Mouse (Mus musculus) skeletal muscle tissue, adult 2 months (tissue): Measurements from ENCODE around the gene Ap5s1.
A peak's percentile ranks its signal among the peaks of the same experiment; 100 is the strongest.

Experiments
- DNase-seq: peaks from one replicate; pipeline ENCODE4 v3.0.0-alpha.2; 2012; ENCODE audit warnings: low read depth, low spot score

Ap5s1 gene

DNA sequence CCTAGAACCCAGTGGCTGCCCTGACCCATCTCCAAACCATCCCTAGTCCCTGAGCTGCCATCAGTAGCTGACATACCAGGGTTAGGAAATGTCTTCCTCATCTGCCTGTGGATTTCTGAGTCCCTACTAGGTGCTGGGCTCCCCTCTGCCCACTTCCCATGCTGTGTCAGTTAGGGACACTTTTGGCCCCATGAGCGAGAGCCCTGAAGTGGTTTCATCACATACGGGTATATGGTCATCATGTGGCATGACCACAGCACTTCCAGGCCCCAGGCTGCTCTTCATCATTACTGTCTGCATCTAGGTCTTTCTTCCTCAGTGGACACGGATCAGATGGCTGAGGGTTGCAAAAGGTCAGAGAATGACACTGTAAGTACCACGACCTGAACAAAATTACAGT is at the start of gene Ap5s1:
TSS of gene Ap5s1 (plus strand) at position 301 of the 400 bp plus-strand sequence.
- no peak for DNase-seq

DNA sequence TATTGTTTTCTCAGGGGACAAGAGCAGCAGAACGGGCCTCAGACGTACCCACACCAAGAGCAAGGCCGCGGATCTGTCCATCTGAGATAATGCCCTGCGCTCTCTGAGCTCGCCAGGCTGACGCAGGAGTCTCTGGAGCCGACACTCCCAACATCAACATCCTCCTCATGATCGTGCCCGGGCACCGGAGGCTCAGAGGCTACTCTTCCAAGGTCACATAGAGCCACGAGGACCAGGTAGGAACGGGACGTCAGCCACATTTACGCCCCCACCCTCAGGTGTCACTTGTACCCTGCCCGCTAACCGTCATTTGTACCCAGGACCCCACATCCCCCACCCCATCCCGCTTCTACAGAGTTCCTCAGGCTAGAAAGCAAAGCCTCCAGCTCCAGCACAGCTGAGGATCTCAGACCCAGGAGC is 47.4 kb upstream of the Ap5s1 start:
- no peak for DNase-seq

DNA sequence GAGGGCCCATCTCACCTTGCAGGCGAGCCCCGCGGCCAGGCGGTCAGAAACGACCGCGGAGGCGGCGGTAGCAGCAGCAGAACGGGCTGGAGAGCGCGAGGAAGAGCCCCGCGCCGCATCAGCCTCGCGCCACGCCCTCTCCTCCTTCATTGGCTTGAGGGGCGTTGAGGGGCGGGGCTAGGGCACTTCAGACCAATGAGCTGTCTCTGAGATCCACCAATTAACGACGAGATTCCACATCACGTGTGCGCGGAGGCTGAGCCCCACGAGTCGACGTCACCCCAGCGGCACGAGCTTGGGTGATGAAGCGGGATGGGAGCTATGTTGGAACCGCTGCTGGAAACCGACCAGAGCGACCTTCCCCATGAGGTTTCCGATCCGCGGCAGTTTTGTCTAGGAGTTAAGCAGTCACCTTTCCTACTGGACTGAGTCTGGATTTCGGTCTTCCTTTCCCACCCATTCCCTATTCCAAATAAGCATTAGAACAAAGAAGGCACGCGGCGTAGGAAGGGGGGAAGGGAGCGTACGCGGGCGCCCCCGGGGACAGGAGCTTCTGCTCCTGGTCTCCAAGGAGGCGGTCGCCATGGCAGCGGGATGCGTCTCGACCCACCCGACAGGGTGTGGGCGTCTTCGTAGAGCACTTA is 46.8 kb upstream of the Ap5s1 start, which contains the start of gene 1700037H04Rik:
TSS of gene 1700037H04Rik (minus strand) at position 144 of the 644 bp plus-strand sequence.
- DNase-seq: peak; percentile 98

GRCm38 (mm10) chr2:131160671-131161111 is 46.2 kb upstream of the Ap5s1 start:
- DNase-seq: peak; percentile 30

DNA sequence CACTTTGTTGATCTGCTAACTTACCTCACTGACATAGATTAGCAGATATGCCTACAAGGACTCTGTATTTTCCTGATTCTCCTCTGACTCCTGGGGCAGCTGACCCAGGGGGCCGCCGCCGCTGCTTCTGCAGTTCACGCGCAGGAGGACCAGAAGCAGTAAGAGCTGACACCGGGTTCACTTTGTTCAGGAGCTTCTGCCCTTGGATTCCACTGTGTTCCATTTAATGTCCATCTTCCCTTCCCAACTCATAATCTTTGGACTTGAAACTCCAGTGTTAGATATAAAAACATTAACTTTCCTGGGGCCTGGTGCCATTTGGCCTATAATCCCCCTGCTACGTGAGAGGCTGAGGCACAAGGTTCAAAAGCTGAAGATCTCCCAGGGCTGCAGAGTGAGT is 43.0 kb upstream of the Ap5s1 start:
- no peak for DNase-seq

DNA sequence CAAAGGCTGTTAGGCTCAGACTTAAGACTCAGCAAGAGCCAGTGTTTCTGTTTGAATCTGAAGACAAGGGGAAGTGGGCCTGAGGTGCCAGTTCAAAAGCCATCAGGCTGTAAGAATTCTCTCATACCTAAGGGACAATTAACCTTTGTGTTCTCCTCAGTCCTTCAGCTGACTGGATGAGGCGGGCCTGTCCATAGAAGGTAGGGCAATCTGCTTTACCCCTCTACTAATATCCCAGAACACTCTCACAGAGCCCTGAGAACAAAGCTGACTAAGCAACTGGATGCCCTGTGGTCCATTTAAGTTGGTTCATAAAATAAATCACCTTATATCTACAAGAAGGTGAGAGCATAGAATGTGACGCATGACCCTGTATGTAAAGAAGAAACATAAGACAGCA is 40.7 kb upstream of the Ap5s1 start:
- DNase-seq: no peak

GRCm38 (mm10) chr2:131167984-131168383 is 38.9 kb upstream of the Ap5s1 start:
- DNase-seq: no peak

GRCm38 (mm10) chr2:131168914-131169313 is 38.0 kb upstream of the Ap5s1 start:
- DNase-seq: no peak

DNA sequence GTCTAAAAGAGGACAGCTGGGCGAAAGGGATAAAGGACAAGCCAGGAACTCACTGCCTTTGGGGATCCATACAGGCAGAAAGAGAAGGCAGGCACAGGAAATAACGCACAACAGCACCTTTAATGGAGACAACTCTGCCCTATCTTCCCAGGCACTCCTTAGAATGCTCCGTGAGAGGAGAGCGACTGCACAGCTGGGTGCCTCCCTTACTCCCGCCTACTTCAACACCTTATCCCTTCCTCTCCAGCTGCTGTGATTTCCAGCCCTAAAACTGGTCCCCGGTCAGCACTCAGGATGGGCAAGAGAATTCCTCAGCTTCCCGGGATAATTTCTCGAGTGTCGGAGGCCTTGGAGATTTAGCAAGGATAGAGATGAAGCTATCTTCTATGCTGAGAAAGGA is 35.9 kb upstream of the Ap5s1 start:
- no peak for DNase-seq

DNA sequence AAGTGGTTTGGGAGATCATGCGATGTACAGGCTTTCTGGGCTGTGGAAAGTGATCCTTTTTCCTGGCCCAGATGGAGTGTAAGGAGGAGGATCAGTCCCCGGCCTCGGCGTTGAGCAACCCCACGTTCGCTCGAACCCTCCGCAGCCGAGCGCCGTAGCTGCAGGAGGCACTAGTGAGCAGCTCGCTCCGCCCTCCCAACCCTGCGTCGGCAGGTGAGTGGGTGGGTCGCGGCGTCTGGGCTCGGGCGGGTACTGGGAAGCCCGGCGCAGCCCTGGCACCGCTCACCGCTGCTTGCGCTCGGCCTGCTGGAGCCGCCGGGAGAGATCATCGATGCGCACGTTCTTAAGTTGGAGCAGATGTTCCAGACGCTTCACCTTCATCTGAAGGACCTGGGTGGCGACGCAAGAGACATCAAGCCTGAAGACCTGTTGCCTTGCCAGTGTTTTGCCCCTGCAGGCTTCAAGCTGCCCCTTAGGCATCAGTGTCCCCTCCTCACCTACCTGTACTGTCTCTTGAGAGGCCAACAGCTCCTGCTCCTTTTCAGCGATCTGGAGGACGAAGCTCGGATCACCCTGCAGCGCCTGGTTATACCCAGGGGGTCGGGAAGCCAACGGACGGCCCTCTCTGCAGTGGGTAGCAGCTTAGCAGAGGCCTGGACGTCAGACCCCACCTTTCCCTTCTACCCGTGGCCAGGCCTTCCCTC is 35.3 kb upstream of the Ap5s1 start:
- DNase-seq: no peak

GRCm38 (mm10) chr2:131172322-131172721 is 34.6 kb upstream of the Ap5s1 start:
- no peak for DNase-seq

GRCm38 (mm10) chr2:131174700-131175099 is 32.2 kb upstream of the Ap5s1 start:
- DNase-seq: peak; percentile 78

DNA sequence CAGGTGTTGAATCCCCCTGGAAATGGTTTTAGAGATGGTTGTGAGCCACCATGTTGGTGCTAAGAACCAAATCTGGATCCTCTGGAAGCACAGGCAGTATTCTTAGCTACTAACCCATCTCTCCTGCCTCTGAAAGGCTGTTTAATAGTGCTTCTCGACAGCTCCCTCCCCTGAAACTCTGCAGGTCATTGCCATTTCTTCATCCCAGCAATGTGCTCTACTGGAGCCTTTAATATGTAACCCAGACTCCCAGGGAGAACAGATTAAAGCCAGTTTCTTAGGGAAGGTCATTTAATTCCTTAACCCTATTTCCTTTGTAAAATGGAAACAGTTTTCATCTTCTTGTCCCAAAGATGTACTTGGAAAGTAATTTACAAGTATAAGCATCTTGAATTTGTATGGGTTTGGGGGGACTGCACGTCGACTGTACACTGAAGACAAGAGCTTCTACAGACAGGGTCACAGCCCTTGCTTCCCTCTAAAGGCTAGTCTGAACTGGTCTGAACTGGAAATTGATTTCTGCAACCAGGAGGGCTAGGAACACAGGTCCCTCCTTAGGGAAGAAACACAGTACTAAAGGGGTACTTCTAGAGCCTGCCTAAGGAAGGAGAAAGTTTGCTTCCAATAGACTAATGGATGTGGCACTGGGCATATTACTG is 31.5 kb upstream of the Ap5s1 start:
- DNase-seq: no peak

- no peak for DNase-seq
Measured at GRCm38 (mm10) chr2:131175945-131176309, 31.0 kb upstream of the Ap5s1 start.

GRCm38 (mm10) chr2:131176491-131176890 is 30.4 kb upstream of the Ap5s1 start:
- DNase-seq: no peak

DNA sequence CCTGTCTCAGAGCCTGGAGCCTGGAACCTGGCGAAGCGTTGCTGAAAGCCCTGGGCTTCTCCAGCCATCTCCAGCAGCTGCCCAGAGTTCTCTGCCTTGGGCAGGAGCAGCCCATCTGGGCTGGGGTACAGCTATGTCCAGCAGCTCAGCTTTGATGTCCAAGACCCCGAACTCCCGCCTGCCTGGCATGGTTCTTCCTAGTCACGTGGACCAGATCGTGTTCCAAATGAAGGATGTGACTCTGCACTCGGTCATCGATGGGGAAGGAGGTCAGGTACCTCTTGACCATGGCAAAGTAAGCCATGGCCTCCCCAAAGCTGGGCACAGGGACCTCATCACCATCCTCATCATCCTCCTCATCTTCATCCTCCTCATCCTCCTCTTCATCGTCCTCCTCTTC is 28.9 kb upstream of the Ap5s1 start:
- no peak for DNase-seq

- no peak for DNase-seq
Measured at GRCm38 (mm10) chr2:131178828-131179245, 28.0 kb upstream of the Ap5s1 start.

GRCm38 (mm10) chr2:131179246-131179886 is 27.5 kb upstream of the Ap5s1 start:
- DNase-seq: peak; percentile 51

- DNase-seq: peak; percentile 60
Measured at GRCm38 (mm10) chr2:131179990-131180587, 26.8 kb upstream of the Ap5s1 start, which contains the start of gene Cenpb. TSS of gene Cenpb (minus strand) at chr2:131180067.

GRCm38 (mm10) chr2:131186343-131186742 is 20.5 kb upstream of the Ap5s1 start:
- no peak for DNase-seq

DNA sequence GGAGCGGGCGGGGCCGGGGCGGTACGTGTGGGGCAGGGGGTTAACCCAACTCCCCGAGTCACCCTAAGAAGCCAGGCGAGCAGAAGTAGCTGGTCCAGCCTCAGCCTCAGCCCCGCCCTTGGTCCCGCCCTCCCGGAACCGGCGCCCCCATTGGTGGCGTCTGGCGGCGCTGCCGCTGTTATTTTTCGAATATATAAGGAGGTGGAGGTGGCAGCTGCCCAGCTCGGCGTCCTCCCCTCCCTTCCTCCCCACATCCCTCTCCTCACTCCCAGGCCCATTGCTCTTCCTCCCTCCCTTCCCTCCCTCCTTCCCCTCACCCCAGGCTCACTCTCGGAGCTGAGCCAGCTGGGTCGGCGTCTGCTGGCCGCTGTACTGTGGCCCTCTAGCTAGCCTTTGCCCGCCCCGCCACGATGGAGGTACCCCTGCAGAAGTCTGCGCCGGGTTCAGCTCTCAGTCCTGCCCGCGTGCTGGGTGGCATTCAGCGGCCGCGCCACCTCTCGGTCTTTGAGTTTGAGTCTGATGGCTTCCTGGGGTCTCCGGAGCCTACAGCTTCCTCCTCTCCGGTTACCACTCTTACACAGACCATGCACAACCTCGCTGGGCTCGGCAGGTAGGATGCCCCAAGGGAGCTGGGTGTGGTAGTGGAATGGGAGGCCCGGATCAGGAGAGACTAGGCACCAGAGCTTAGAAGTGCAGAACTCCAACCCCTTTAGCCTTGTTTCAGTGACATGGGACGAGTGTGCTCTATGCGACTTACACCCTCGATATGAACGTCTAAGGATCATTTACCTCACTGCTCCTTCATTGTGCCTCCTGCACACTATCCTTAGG is 19.9 kb upstream of the Ap5s1 start, which contains the start of the genes Cdc25b and Spef1:
TSS of gene Cdc25b (plus strand) at position 179 of the 831 bp plus-strand sequence.
TSS of gene Spef1 (minus strand) at position 512 of the 831 bp plus-strand sequence.
- peak; percentile 76 for DNase-seq
